Comparison of ENCODE assay signal across 18 mouse cellular contexts in the genomic region with DNA sequence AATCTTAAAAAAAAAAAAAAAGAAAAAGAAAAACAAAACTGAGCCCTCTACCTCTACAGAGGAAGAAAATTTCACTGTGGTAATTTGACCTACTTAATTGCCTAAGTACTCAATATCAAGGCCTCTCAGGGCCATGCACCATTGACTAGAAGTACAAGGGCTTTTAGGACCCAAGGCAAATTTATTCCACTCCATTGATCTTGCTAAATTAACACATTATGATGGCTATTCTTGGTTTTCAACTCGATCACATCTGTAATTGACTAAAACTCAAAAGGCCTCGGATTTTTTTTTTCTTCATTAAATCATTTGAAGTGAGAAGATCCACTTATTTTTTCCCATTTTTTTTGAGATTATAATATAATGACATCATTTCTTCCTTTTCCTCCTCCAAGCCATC.
"Had no signal": no experiment of that assay in that cellular context is flagged by ENCODE, and none has a peak within 500 bp of the region (broad histone marks: within the 10 kb centered on the region; RNA-seq: fewer than 3 reads in every experiment).

No protein-coding gene starts in this region.

- H3K4me2 ChIP-seq: lung, embryonic 14.5 days; midbrain, embryonic 13.5 days; neural tube, embryonic 13.5 days had no signal

- H3K4me3 ChIP-seq: midbrain, embryonic 10.5 days; midbrain, embryonic 13.5 days; midbrain, embryonic 15.5 days; myocyte; neural tube, embryonic 13.5 days had no signal

- ATAC-seq: midbrain, embryonic 13.5 days; midbrain, embryonic 15.5 days had no signal

- H3K9me3 ChIP-seq: midbrain, embryonic 10.5 days; midbrain, embryonic 13.5 days; midbrain, embryonic 15.5 days; neural tube, embryonic 13.5 days; neural tube, embryonic 15.5 days had no signal

- H3K27me3 ChIP-seq: midbrain, embryonic 13.5 days; midbrain, embryonic 15.5 days; neural tube, embryonic 13.5 days; neural tube, embryonic 15.5 days had no signal

- H3K27ac ChIP-seq: liver, embryonic 14.5 days; midbrain, embryonic 10.5 days; midbrain, embryonic 13.5 days; neural tube, embryonic 13.5 days had no signal

- H3K9ac ChIP-seq: liver, embryonic 14.5 days; lung, embryonic 14.5 days; midbrain, embryonic 13.5 days; neural tube, embryonic 13.5 days; neural tube, embryonic 15.5 days had no signal

- DNase-seq: lung, adult 18-20 months; lung, embryonic 14.5 days; lung, postnatal 10 days; lung, postnatal 4 days; right cerebral cortex, adult 18-20 months; right cerebral cortex, postnatal 25 days; right cerebral cortex, postnatal 4 days; spleen, adult 18-20 months; thymus, adult 2 months; thymus, postnatal 25 days; thymus, postnatal 4 days had no signal
